Mouse (Mus musculus) urinary bladder, postnatal 14 days (tissue): Measurements from ENCODE around the gene Sh3rf1.
A peak's percentile ranks its signal among the peaks of the same experiment; 100 is the strongest.

Source experiments
- DNase-seq: peaks from one replicate; pipeline ENCODE4 v3.0.0; 2021; ENCODE audit warnings: low spot score

Sh3rf1 gene

DNA sequence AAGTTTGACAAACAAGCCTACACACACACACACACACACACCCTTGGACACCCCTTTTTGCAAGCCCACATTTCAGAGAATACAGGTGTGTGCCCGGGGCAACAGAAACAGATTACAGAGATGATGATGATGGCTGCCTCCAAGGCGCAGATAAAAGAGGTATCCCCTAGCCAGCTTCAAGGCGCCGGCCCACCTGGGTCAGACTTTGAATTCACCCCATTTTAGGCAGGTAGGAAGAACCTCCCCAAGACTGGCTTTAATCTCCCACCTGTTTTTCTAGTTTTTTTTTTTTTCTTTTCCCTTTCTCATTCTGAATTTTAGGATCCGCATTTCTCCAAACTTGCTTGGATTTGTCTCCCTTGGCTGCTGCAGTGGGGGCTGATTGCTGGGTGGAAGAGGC lies 389 bp upstream of the Sh3rf1 start:
- no peak for DNase-seq

DNA sequence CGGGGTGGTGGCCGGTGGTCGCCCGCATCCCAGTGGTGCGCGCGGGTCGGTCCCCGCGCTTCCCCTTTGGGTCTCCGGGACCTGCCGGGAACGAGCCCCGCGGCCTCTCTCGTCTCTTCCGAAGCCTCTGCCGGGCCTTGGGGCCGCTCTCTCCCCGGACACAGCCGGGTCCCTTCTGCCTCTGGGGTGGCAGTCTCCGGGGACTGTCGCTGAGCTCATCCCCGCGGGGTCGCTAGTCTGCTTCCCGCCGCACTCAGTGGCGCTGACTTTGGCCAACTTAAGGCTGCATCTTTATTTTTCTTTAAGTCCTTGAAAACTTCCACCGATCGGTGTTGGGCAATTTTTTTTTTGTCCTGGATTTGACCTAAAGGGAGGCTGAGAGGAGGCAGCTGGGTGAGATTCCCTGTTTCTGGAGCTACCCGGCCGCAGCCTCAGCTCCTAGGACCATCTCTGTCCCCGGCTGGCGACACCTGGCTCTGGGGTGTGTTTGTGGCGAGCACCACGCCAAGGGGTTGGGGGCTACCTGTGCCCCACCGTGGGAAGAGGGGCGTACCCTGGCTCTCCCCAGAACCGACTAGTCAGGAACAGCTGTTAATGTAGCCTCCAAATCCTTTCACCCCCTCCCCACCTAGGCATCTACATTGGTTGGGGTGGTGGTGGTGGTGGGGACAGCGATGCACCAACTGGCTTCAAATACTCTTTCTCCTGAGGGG lies 864 bp downstream of the Sh3rf1 start:
- DNase-seq: peak; percentile 54

DNA sequence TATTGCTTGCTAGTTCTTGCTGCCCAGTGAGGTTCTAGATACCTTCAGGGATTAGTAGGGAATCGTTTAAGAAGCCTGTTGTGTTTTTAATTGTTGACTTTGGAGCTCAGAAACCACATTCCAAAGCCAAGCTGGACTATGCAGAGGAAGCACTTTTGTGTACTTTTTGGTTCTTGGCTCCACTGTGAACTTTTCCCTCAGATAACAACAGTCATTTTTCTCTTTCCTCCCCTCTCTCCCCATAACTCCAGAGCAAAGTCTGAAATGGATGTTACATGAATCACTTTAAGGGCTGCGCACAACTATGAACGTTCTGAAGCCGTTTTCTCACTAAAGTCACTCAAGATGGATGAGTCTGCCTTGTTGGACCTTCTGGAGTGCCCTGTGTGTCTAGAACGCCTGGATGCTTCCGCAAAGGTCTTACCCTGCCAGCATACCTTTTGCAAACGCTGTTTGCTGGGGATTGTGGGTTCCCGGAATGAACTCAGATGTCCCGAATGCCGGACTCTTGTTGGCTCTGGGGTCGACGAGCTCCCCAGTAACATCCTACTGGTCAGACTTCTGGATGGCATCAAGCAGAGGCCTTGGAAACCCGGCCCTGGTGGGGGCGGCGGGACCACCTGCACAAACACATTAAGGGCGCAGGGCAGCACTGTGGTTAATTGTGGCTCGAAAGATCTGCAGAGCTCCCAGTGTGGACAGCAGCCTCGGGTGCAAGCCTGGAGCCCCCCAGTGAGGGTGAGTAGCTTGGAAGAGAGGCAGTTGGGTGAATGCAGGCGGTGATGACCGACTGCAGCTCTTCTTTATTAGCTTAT lies 2.1 kb downstream of the Sh3rf1 start:
- DNase-seq: no peak

DNA sequence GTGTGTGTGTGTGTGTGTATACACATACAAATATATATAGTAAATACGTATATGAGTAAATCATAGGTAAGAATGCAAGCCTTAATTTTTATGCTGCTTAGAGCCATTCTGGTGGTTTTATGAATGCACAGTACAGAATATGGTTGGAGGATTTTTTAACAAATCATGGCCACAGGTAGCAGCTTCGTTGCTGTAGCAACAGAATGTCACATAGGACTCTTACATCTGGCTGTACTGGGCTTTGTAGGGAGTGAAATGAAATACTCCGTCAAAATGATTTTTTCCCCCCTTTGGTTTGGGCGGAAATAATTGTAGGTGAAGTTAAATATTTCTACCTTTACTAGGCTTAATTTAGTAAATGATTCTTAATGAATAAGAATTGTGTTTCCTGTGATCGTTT lies 3.0 kb downstream of the Sh3rf1 start:
- no peak for DNase-seq

DNA sequence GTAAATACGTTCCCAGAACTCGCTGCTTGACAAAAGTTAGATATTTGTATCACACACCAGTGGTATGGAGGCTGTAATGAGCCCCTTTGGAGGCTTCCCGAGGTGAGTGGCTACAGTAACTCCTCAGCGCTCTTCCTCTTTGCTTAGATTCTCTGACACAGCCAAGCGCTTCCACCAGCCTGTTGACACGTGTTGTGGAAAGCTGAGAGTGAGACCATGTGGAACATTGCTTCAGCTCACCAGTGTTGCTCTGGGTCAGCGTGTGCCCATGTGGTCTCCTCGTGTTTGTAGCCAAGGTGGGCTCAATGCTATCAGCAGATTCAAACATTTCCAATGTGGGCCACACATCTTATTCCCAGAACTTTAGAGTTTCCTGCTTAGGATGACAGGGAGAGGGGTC lies 5.0 kb downstream of the Sh3rf1 start:
- DNase-seq: no peak

DNA sequence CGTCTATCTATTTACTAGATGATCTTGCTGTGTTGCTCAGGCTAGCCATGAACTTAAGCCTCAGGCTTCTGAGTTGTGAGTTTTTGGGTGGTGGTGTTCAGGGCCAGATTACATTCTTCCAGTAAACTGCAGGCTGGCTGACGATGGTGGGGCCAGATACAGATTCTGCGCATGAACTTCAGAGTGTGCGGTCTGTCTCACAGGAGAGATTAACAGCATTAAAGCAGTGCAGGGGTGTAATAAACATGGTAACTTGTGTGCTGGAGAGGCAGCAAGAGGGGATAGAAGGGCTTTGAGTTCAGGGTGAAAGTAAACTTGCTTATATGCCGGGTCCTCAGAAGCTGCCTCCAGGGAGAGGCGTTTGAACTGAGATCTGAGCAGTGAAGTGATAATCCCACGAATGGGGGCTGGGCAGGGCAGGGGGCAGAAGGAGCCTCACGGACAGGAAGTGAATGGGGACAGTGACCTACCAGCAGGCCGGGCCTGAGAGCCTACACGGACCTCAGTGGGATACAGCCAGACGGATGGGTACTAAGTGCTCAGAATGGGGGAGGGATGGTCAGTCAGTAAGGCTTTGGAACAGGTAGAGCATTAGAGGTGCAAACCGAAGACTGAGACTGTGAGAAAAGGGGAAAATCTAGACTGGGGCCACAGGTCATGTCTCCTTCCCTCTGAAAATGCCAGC lies 6.0 kb downstream of the Sh3rf1 start:
- DNase-seq: no peak

DNA sequence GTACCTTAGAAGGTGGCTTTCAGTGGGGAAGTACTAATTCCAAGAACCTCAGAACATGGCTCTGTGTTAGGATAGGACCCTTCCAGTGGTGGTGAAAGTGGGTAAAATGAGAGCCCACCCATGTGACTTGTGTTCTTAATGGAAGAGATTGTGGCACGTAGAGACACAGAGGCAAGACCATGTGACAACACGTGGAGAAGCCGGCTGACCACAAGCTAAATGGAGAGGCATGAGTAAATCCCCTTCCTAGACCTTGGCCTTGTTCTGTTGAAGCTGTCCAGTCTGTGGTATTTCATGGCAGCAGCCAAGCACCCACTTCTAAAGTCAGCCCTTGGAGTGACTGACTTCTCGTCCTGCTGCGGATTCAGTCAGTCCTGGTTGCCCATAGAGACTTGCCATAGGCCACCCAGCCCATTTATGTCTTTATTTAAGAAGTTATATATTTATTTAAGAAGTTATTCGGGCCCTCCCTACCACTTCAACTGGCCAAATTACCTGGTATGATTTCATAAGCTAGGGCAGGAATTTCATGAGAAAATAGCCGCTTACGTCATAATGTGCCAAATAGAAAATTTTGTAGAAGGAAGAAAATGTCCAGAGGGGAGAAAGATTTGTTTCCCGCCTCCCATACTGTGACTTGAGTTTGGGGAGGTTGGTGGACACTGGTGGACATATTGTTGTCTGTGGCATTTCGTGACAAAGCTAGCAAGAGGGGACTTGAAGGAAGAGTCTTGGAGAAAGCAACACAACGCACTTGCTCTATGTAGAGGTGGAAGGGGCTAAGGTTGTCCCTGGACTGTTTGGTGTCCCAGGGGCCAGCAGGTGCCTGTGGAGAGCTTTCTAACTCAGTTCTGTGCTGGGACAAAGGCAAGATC lies 7.4 kb downstream of the Sh3rf1 start:
- no peak for DNase-seq

DNA sequence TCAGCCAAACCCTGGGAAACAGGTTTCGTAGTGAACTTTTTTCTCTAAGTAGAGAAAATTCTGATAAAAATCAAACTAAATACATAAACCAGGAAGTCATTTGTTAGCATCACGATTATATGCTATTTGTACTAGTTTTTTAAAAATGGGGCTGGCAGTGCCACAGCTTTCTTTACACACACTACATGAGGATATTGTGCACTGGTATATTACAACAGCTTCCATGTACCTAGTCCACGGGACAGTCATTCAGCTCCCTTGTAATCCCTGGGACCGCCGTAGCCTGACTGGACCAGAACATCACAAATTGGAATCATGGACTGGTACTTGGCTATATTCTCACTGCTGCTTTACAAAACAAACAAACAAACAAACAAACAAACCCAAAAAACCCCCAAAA lies 11.8 kb downstream of the Sh3rf1 start:
- DNase-seq: no peak

DNA sequence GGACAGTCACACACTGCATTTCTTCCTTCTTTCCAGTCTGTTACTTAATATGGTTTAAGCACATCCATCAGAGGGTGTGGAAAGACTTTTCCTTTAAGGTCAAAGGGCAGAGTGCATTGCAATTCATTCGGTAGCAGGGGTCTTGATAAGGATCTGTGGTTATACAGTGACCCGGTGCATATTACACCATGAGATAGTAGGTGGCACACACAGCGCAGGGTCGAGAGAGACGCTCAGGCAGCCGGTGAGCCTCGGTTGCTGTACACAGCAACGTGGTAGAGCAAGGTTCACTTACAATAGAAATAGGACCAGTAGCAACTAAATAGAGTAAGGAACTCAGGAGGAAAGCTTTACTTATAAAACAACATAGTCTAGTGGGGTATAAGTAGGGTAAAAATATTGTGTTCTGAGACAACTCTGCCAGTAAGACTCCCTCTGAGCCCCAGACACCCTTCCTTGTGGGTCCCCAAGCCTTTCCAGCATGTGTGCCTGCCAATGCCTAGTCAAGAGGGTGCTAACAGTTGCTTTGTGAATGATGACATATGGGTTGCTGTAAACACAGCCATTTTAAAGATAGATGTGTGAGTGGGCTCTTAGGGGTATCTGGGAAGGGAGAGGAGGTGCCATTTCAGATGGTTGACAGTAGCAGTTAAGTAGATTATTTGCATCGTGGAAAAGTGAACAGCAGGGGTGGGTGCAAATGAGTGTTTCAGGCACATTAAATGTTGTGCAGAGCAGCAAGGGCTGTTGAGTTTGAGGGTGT lies 13.0 kb downstream of the Sh3rf1 start:
- DNase-seq: no peak

DNA sequence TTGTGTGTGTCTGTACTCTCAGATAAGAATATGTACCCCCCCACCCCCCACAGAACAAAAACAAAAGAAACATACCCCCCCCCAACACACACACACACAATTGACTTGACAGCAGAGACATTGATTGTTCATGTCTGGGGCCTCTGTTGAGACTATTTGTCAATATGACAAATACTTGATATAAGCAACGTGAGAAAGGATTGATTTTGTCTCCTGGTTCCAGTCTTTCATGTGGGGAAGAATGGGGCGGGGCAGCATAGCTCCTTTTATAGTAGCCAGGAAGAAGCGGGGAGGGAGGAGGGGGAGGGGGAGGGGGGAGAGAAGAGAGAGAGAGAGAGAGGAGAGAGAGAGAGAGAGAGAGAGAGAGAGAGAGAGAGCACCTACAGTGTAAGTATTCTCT lies 15.9 kb downstream of the Sh3rf1 start:
- no peak for DNase-seq

DNA sequence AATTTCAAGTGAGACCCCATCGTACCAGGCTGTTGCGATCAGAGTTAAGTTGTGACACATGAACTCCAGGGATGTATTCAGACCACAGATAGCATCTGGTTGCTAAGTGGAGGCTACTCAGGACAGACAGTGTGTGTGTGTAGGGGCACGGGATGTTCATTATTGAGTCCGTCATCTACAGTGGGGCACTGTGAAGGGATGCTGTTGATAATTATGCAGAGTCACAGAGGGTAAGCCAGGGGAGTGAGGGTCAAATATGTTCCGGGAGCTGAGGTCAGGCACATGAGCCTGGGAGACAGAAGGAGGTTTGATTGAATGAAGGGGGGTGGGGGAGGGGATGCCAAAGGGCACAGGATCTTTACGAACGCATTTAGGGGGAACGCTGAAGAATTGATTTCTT lies 17.6 kb downstream of the Sh3rf1 start:
- DNase-seq: no peak

DNA sequence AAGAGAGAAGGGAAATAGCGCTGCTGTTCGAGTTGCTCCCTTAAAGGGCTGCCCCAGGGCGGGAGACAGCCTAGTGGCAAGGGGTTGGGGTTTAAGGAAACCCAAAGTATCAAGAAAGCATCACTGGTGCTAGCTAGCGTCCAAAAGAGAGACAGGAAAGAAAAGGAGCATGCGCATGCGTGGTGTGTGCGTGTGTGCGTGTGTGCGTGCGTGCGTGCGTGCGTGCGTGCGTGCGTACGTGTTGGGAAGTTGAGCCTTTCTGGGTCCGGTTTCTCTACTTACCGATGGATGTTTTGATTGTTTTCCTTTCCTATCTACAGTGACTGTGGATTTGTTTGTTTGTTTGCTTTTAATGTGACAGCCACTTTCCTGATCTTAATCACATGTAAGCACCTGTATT lies 19.2 kb downstream of the Sh3rf1 start:
- DNase-seq: no peak

DNA sequence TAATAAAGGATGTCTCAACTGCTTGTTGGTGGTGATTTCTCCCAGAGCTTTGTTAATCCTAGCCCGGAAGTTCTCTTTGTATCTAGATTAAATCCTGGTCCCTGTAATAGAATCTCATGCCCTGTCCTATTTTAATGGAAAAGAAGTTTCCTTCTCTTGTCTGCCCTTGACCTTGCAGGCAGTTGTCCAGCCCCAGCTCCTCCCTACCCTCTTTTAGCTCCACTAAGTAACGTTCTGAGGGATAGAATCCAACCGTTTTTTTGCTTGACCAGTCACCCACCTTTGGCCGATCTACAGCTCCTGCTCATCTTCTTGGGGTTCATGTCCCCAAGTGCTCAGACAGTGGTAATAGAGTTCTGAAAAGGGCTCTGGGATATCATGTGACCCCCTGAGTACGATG lies 19.8 kb downstream of the Sh3rf1 start:
- DNase-seq: no peak

DNA sequence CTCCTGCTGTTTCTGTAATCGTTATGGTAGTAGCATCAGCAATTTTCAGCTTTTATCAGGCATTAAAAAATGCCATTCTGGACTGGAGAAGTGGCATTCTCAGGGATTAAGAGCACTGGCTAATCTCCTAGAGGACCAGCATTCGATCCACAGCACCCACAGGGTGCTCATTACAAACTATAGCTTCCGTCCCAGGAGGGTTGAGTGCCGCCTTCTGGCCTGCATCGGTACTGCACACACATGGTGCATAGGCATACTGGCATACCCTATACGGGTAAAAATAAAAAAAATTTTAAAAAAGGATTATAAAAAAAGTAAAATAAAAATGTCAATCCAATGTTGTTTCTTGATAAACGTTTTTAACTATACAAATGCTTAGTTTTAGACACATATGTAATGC lies 20.5 kb downstream of the Sh3rf1 start:
- DNase-seq: no peak

DNA sequence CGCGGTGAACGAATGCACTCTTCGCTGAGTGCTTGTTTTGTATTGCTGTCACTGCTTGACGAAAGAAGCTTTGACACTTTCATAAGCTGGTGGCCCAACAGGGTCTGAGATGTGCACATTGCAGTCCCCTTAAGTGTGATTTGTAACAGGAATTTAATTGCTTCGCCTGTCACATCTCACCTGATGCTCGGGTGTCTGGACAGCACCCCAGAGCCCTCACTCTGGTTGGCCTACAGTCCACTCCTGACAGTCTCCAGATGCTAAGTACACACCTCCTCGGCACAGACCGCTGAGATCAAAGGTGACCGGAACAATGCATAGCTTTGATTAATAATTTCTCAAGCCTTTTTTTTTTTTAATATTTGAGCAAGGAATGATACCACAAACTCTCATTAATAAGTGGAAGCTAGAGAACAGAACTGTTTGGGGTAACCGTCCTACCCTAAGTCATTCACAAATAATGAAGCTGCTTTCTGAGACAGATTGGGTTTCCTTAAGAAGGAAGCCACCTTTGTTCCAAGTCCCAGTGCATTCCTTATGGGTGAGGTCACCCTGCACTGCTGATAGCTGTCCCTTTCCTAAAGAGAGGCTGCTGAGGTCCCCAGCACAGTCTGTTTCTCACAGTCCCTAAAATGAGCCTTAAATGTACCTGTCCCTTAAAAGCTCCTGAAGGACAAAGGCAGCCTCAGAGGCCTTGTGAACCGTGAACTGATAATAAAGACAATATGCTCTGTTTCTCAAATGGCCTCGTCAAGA lies 23.8 kb downstream of the Sh3rf1 start:
- peak; percentile 57 for DNase-seq

DNA sequence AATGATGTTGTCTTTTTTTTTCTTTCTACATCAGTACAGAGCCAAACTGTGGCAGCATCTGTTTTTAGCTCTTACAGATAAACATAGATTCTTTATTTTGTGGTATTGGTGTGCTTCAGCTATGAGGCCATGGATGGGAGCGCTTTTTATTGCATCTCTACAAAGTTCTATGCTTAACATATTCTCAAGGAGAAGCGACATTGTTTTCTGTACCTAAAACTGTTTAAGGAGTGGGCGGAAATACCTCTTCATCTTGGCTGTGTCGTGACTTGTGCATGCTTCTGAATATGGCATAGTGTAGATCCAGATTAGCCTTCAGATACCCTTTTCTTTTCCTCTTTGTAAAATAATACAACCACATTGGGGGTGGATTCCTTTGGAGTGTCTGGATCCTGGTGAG lies 25.8 kb downstream of the Sh3rf1 start:
- DNase-seq: no peak

DNA sequence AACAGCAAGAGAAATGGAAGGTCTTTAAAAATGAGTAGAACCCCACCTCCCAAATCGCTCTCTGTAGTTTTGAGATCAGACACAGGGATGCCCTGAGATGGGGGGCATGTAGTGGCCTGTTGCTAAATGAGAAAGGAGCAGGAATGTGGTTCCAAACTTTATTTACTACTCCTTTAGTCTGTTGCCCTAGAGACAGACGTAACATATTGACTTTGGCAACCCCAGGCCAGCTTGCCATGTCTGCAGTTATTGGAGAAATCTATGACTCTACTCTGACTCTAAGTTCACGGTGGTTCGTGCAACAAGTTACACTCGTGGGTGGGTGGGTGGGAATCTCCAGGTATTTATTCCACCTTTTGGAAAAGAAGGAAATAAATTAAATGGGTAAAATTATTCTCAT lies 30.5 kb downstream of the Sh3rf1 start:
- no peak for DNase-seq

DNA sequence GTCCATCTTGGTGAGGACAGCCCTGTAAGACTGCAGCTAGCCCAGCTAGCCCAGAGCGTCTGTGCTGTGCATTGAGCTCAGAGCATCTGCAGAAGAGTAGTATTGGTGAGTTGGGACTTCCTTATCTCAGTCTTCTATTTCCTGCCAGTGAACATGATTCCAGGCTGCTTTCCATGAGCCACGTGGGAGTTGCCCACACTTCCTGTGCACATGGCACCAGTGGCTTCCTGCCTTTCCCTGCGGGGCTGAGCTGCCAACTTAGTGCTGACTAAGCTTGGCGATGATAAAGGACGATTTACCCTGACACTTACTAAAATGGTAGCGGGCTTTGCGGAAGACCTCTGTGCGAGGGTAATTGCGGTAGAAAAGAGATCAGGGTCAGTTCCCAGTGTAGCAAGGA lies 35.2 kb downstream of the Sh3rf1 start:
- no peak for DNase-seq

DNA sequence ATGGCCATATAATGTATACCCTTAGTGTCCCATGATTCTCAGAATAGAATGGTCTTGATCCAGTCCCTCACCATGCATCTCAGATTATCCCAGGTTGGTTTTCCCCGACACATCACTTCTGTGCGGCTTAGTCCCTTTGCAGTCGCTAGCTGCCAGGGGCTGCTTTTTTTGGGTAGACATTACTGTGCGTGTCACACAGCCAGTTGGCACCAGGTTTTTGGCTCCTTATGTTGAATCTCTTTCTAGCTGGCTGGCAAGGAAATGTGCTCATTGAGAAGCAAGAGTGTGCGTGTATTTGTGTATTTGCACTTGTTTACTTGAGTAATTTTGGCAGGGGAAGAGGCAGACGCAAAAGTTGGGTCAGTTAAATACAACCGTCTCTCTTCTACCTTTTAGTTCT lies 35.9 kb downstream of the Sh3rf1 start:
- DNase-seq: no peak

DNA sequence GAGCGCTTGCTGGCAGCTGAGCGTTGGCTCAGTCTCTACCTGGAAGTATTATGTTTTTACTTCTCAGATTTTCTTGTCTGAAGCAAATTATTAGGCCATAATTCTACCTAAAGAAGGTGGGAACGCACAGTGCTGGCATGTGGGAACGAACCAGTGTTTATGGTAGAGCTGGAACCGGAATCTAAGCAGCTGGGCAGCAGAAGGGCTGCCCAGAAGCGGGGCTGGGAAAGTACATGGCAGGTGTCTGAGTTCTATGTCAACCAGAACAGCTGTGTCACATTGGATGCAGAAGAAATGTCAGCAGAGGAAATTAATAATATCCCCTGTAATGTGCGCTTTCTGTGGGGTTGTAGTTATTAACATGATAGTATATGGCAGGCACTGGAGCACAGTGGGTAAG lies 36.9 kb downstream of the Sh3rf1 start:
- DNase-seq: no peak

DNA sequence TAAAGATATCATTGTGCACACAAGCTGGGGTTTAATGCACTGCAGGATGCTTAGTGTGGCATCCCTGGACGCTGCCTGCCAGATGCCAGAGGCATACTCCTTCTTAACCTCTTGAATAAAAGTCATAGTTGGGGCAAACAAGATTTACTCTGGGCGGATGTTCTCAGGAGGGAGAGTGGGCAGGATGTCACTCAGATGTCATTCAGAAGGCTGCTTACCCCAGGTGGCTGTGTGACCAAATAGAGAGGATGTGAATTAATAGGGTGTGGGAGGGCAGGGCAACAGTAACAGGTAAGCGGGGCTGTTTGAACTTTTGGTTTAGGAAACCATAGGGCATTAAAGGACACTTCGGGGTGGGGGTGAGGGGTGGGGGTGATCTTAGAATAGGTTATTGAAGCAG lies 37.7 kb downstream of the Sh3rf1 start:
- no peak for DNase-seq
